Mouse (Mus musculus): Measurements from ENCODE around the gene Dffa.

- TF ChIP-seq CTCF (IDR thresholded peaks at IDR 0.05; ENCODE audit: low read depth, low read length) (no peak), TAL1 (conservative IDR thresholded peaks at IDR 0.05; ENCODE audit: low read depth, low read length) (no peak)
Measured at GRCm38 (mm10) chr4:149058298-149058697, 45.6 kb upstream of the Dffa start.

Measured in G1E (cell line).